Mouse (Mus musculus): ENCODE measurements around the gene Rab39. TPM values are rescaled to one million over a fixed set of nuclear protein-coding genes. Genes with fewer than 3 reads are reported as not detected.
A peak's percentile ranks its signal among the peaks of the same experiment; 100 is the strongest.

Rab39 gene
- polyA plus RNA-seq, 1 experiment from 2014 or later = 3.8 TPM

GRCm38 (mm10) chr9:53693718-53694117 is 12.3 kb downstream of the Rab39 start:
- H3K27ac ChIP-seq (ENCODE audit: low read depth, low read length) = no peak overlapping the region
- no peak overlapping the region for H3K9ac ChIP-seq (ENCODE audit: low read depth, low read length)
- 86% methylated on average over 1 of the region's 1 CpGs for WGBS
- H3K9me3 ChIP-seq (ENCODE audit: control insufficient read depth, low read length) = no peaks in the 10 kb centered on the region
- no peak overlapping the region for H3K4me3 ChIP-seq (ENCODE audit: low read length)
- no peaks in the 10 kb centered on the region for H3K36me3 ChIP-seq (ENCODE audit: control insufficient read depth, insufficient read depth, low read length)
- H3K4me1 ChIP-seq (ENCODE audit: control insufficient read depth, insufficient read depth, low read depth, low read length) = no peaks in the 10 kb centered on the region
- H3K4me2 ChIP-seq (ENCODE audit: low read length) = no peak overlapping the region
- no peak for ATAC-seq
- no peaks in the 10 kb centered on the region for H3K27me3 ChIP-seq (replicated peaks; ENCODE audit: control insufficient read depth, insufficient read depth, low read length)

GRCm38 (mm10) chr9:53691745-53692670 is 14.0 kb downstream of the Rab39 start:
- H3K9ac ChIP-seq (ENCODE audit: low read depth, low read length) = no peak overlapping the region
- H3K4me2 ChIP-seq (ENCODE audit: low read length) = no peak overlapping the region
- WGBS = 53% methylated on average over 7 of the region's 7 CpGs
- no peaks in the 10 kb centered on the region for H3K4me1 ChIP-seq (ENCODE audit: control insufficient read depth, insufficient read depth, low read depth, low read length)
- no peaks in the 10 kb centered on the region for H3K36me3 ChIP-seq (ENCODE audit: control insufficient read depth, insufficient read depth, low read length)
- H3K27ac ChIP-seq (ENCODE audit: low read depth, low read length) = no peak overlapping the region
- H3K9me3 ChIP-seq (ENCODE audit: control insufficient read depth, low read length) = no peaks in the 10 kb centered on the region
- no peak for ATAC-seq
- no peak overlapping the region for H3K4me3 ChIP-seq (ENCODE audit: low read length)
- no peaks in the 10 kb centered on the region for H3K27me3 ChIP-seq (replicated peaks; ENCODE audit: control insufficient read depth, insufficient read depth, low read length)

GRCm38 (mm10) chr9:53680851-53681250 is 25.2 kb downstream of the Rab39 start:
- Histone ChIP-seq H3K9me3 (ENCODE audit: control insufficient read depth, low read length) (no peaks in the 10 kb centered on the region), H3K36me3 (ENCODE audit: control insufficient read depth, insufficient read depth, low read length) (no peaks in the 10 kb centered on the region), H3K4me3 (ENCODE audit: low read length) (no peak overlapping the region), H3K27me3 (replicated peaks; ENCODE audit: control insufficient read depth, insufficient read depth, low read length) (no peaks in the 10 kb centered on the region), H3K9ac (ENCODE audit: low read depth, low read length) (no peak overlapping the region), H3K4me2 (ENCODE audit: low read length) (no peak overlapping the region), H3K27ac (ENCODE audit: low read depth, low read length) (no peak overlapping the region), H3K4me1 (ENCODE audit: control insufficient read depth, insufficient read depth, low read depth, low read length) (no peaks in the 10 kb centered on the region)
- ATAC-seq = no peak
- 74% methylated on average over 1 of the region's 1 CpGs for WGBS

- Histone ChIP-seq H3K4me1 (ENCODE audit: control insufficient read depth, insufficient read depth, low read depth, low read length) (no peaks in the 10 kb centered on the region), H3K4me3 (ENCODE audit: low read length) (no peak overlapping the region), H3K9me3 (ENCODE audit: control insufficient read depth, low read length) (no peaks in the 10 kb centered on the region), H3K36me3 (ENCODE audit: control insufficient read depth, insufficient read depth, low read length) (no peaks in the 10 kb centered on the region), H3K27ac (ENCODE audit: low read depth, low read length) (no peak overlapping the region), H3K4me2 (ENCODE audit: low read length) (no peak overlapping the region), H3K27me3 (replicated peaks; ENCODE audit: control insufficient read depth, insufficient read depth, low read length) (no peaks in the 10 kb centered on the region), H3K9ac (ENCODE audit: low read depth, low read length) (no peak overlapping the region)
- 69% methylated on average over 4 of the region's 4 CpGs for WGBS
- no peak for ATAC-seq
Measured at GRCm38 (mm10) chr9:53676921-53677320, 29.1 kb downstream of the Rab39 start.

- Histone ChIP-seq H3K27me3 (replicated peaks; ENCODE audit: control insufficient read depth, insufficient read depth, low read length) (no peaks in the 10 kb centered on the region), H3K4me3 (ENCODE audit: low read length) (no peak overlapping the region), H3K4me1 (ENCODE audit: control insufficient read depth, insufficient read depth, low read depth, low read length) (no peaks in the 10 kb centered on the region), H3K36me3 (ENCODE audit: control insufficient read depth, insufficient read depth, low read length) (no peaks in the 10 kb centered on the region), H3K27ac (ENCODE audit: low read depth, low read length) (no peak overlapping the region), H3K4me2 (ENCODE audit: low read length) (no peak overlapping the region), H3K9me3 (ENCODE audit: control insufficient read depth, low read length) (no peaks in the 10 kb centered on the region), H3K9ac (ENCODE audit: low read depth, low read length) (no peak overlapping the region)
- WGBS = 21% methylated on average over 3 of the region's 3 CpGs
- no peak for ATAC-seq
Measured at GRCm38 (mm10) chr9:53673571-53673970, 32.5 kb downstream of the Rab39 start.

- no peak for ATAC-seq
- 55% methylated on average over 5 of the region's 5 CpGs for WGBS
- H3K36me3 ChIP-seq (ENCODE audit: control insufficient read depth, insufficient read depth, low read length) = no peaks in the 10 kb centered on the region
Measured at GRCm38 (mm10) chr9:53669680-53670219, 36.3 kb downstream of the Rab39 start, which contains the start of gene Cul5. TSS of gene Cul5 (minus strand) at chr9:53670014.

GRCm38 (mm10) chr9:53667020-53667669 is 38.9 kb downstream of the Rab39 start:
- Histone ChIP-seq H3K9ac (ENCODE audit: low read depth, low read length) (peak overlapping the region; percentile 89), H3K4me1 (ENCODE audit: control insufficient read depth, insufficient read depth, low read depth, low read length) (peaks cover 23% of the 10 kb centered on the region), H3K36me3 (ENCODE audit: control insufficient read depth, insufficient read depth, low read length) (no peaks in the 10 kb centered on the region), H3K9me3 (ENCODE audit: control insufficient read depth, low read length) (no peaks in the 10 kb centered on the region), H3K27ac (ENCODE audit: low read depth, low read length) (peak overlapping the region; percentile 92), H3K4me3 (ENCODE audit: low read length) (peak overlapping the region; percentile 64), H3K27me3 (replicated peaks; ENCODE audit: control insufficient read depth, insufficient read depth, low read length) (no peaks in the 10 kb centered on the region), H3K4me2 (ENCODE audit: low read length) (peak overlapping the region; percentile 75)
- under 1% methylated on average over 58 of the region's 74 CpGs for WGBS
- ATAC-seq = peak; percentile 98

More at GRCm38 (mm10) chr9:53669680-53670219, 36.3 kb downstream of the Rab39 start, which contains the start of gene Cul5:
- Histone ChIP-seq H3K4me2 (ENCODE audit: low read length) (no peak within 1 kb of the TSS), H3K27me3 (replicated peaks; ENCODE audit: control insufficient read depth, insufficient read depth, low read length) (no peaks in the 10 kb centered on the region), H3K9ac (ENCODE audit: low read depth, low read length) (no peak within 1 kb of the TSS), H3K9me3 (ENCODE audit: control insufficient read depth, low read length) (no peaks in the 10 kb centered on the region), H3K27ac (ENCODE audit: low read depth, low read length) (no peak within 1 kb of the TSS), H3K4me1 (ENCODE audit: control insufficient read depth, insufficient read depth, low read depth, low read length) (peaks cover 18% of the 10 kb centered on the region), H3K4me3 (ENCODE audit: low read length) (no peak within 1 kb of the TSS)

- 1% methylated on average over 28 of the region's 28 CpGs for WGBS
- ATAC-seq = peak; percentile 50
- no peaks in the 10 kb centered on the region for H3K9me3 ChIP-seq (ENCODE audit: control insufficient read depth, low read length)
Measured at GRCm38 (mm10) chr9:53666665-53667019, 39.4 kb downstream of the Rab39 start.

GRCm38 (mm10) chr9:53665428-53665827 is 40.6 kb downstream of the Rab39 start:
- no peak for ATAC-seq
- Histone ChIP-seq H3K4me2 (ENCODE audit: low read length) (peak overlapping the region; percentile 75), H3K4me1 (ENCODE audit: control insufficient read depth, insufficient read depth, low read depth, low read length) (peaks cover 23% of the 10 kb centered on the region), H3K9me3 (ENCODE audit: control insufficient read depth, low read length) (no peaks in the 10 kb centered on the region), H3K4me3 (ENCODE audit: low read length) (no peak overlapping the region), H3K36me3 (ENCODE audit: control insufficient read depth, insufficient read depth, low read length) (no peaks in the 10 kb centered on the region), H3K9ac (ENCODE audit: low read depth, low read length) (no peak overlapping the region), H3K27me3 (replicated peaks; ENCODE audit: control insufficient read depth, insufficient read depth, low read length) (no peaks in the 10 kb centered on the region), H3K27ac (ENCODE audit: low read depth, low read length) (no peak overlapping the region)

More at GRCm38 (mm10) chr9:53666665-53667019, 39.4 kb downstream of the Rab39 start:
- Histone ChIP-seq H3K27me3 (replicated peaks; ENCODE audit: control insufficient read depth, insufficient read depth, low read length) (no peaks in the 10 kb centered on the region), H3K4me3 (ENCODE audit: low read length) (peak overlapping the region; percentile 64), H3K9ac (ENCODE audit: low read depth, low read length) (peak overlapping the region; percentile 89), H3K27ac (ENCODE audit: low read depth, low read length) (peak overlapping the region; percentile 92), H3K36me3 (ENCODE audit: control insufficient read depth, insufficient read depth, low read length) (no peaks in the 10 kb centered on the region), H3K4me2 (ENCODE audit: low read length) (peak overlapping the region; percentile 75), H3K4me1 (ENCODE audit: control insufficient read depth, insufficient read depth, low read depth, low read length) (peaks cover 23% of the 10 kb centered on the region)
